Mouse (Mus musculus) testis, adult 2 months (tissue): ENCODE measurements around the gene Pcnx2. TPM values are rescaled to one million over a fixed set of nuclear protein-coding genes. Genes with fewer than 3 reads are reported as not detected.

ENCODE experiments used
- H3K27ac ChIP-seq: fragments of 200-500 bp; 2 replicates; pipeline ENCODE4 v1.5.1; 2012; ENCODE audit warnings: low read depth, low read length; ENCODE audit not compliant: control insufficient read depth, insufficient read depth
- H3K27me3 ChIP-seq: fragments of 200-500 bp; 2 replicates; pipeline ENCODE4 v1.6.1; 2012; ENCODE audit warnings: mild to moderate bottlenecking, low read length, moderate library complexity; ENCODE audit not compliant: control insufficient read depth, insufficient read depth
- H3K36me3 ChIP-seq: fragments of 200-500 bp; 2 replicates; pipeline ENCODE4 v1.6.1; 2012; ENCODE audit warnings: mild to moderate bottlenecking, low read length; ENCODE audit not compliant: control insufficient read depth, insufficient read depth
- H3K4me1 ChIP-seq: fragments of 200-500 bp; 2 replicates; pipeline ENCODE4 v1.6.1; 2012; ENCODE audit warnings: low read length; ENCODE audit not compliant: control insufficient read depth, insufficient read depth
- H3K4me3 ChIP-seq: fragments of 200-500 bp; 2 replicates; pipeline ENCODE4 v1.5.1; 2012; ENCODE audit warnings: low read depth, mild to moderate bottlenecking, low read length, moderate library complexity, mixed read lengths; ENCODE audit not compliant: control insufficient read depth
- CTCF ChIP-seq: fragments of 200-500 bp; IDR thresholded peaks from 2 replicates; pipeline ENCODE4 v1.5.1; 2012; ENCODE audit warnings: low read depth, mild to moderate bottlenecking, inconsistent platforms, low read length, moderate library complexity; ENCODE audit not compliant: control insufficient read depth, insufficient read depth, insufficient replicate concordance
- POLR2A ChIP-seq: fragments of 200-500 bp; IDR thresholded peaks from 2 replicates; pipeline ENCODE4 v1.6.1; 2012; ENCODE audit warnings: low read depth, mild to moderate bottlenecking, inconsistent platforms, low read length, moderate library complexity; ENCODE audit not compliant: control insufficient read depth
- polyA plus RNA-seq: library from polyadenylated mRNA; depleted of rRNA; stranded (reverse); fragments of >200 nt; gene quantifications from 2 replicates; pipeline ENCODE4 v1.2.3, GENCODE M21; 2012

The Pcnx2 gene
- polyA plus RNA-seq, 1 experiment = 8.4 TPM

- no peak overlapping the region for H3K4me3 ChIP-seq
- H3K4me1 ChIP-seq = no peaks in the 10 kb centered on the region
- no peaks in the 10 kb centered on the region for H3K36me3 ChIP-seq
- TF ChIP-seq POLR2A (no peak), CTCF (no peak)
- no peak overlapping the region for H3K27ac ChIP-seq
- no peaks in the 10 kb centered on the region for H3K27me3 ChIP-seq
These were observed 105.2 kb downstream of the Pcnx2 start for GRCm38 (mm10) chr8:125792816-125793455.

- Histone ChIP-seq H3K4me3 (no peak overlapping the region), H3K27me3 (no peaks in the 10 kb centered on the region), H3K36me3 (no peaks in the 10 kb centered on the region), H3K4me1 (no peaks in the 10 kb centered on the region), H3K27ac (no peak overlapping the region)
- TF ChIP-seq CTCF (no peak), POLR2A (no peak)
These were observed 111.2 kb downstream of the Pcnx2 start for GRCm38 (mm10) chr8:125786886-125787285.

- no peak overlapping the region for H3K4me3 ChIP-seq
- no peaks in the 10 kb centered on the region for H3K36me3 ChIP-seq
- no peak overlapping the region for H3K27ac ChIP-seq
- H3K4me1 ChIP-seq = no peaks in the 10 kb centered on the region
- H3K27me3 ChIP-seq = no peaks in the 10 kb centered on the region
- no peak for TF ChIP-seq CTCF
- no peak for TF ChIP-seq POLR2A
These were observed 116.0 kb downstream of the Pcnx2 start for GRCm38 (mm10) chr8:125782161-125782560.

GRCm38 (mm10) chr8:125779656-125780055 is 118.5 kb downstream of the Pcnx2 start:
- Histone ChIP-seq H3K36me3 (no peaks in the 10 kb centered on the region), H3K27ac (no peak overlapping the region), H3K4me3 (no peak overlapping the region), H3K27me3 (no peaks in the 10 kb centered on the region), H3K4me1 (no peaks in the 10 kb centered on the region)
- TF ChIP-seq CTCF (no peak), POLR2A (no peak)

GRCm38 (mm10) chr8:125778919-125779318 is 119.2 kb downstream of the Pcnx2 start:
- no peak overlapping the region for H3K4me3 ChIP-seq
- no peaks in the 10 kb centered on the region for H3K36me3 ChIP-seq
- TF ChIP-seq CTCF = no peak
- no peak for TF ChIP-seq POLR2A

GRCm38 (mm10) chr8:125777478-125778164 is 120.5 kb downstream of the Pcnx2 start:
- Histone ChIP-seq H3K27ac (no peak overlapping the region), H3K36me3 (no peaks in the 10 kb centered on the region), H3K4me1 (peaks cover 8% of the 10 kb centered on the region), H3K4me3 (no peak overlapping the region), H3K27me3 (no peaks in the 10 kb centered on the region)
- no peak for TF ChIP-seq POLR2A

More at GRCm38 (mm10) chr8:125778919-125779318, 119.2 kb downstream of the Pcnx2 start:
- H3K27me3 ChIP-seq = no peaks in the 10 kb centered on the region
- no peak overlapping the region for H3K27ac ChIP-seq
- peaks cover 4% of the 10 kb centered on the region for H3K4me1 ChIP-seq

GRCm38 (mm10) chr8:125776800-125777199 is 121.3 kb downstream of the Pcnx2 start:
- TF ChIP-seq POLR2A (no peak), CTCF (no peak)
- peaks cover 8% of the 10 kb centered on the region for H3K4me1 ChIP-seq
- H3K4me3 ChIP-seq = no peak overlapping the region
- H3K27ac ChIP-seq = no peak overlapping the region
- H3K27me3 ChIP-seq = no peaks in the 10 kb centered on the region
- no peaks in the 10 kb centered on the region for H3K36me3 ChIP-seq

- no peak overlapping the region for H3K4me3 ChIP-seq
- no peaks in the 10 kb centered on the region for H3K36me3 ChIP-seq
- TF ChIP-seq CTCF = no peak
- TF ChIP-seq POLR2A = no peak
- no peak overlapping the region for H3K27ac ChIP-seq
- no peaks in the 10 kb centered on the region for H3K27me3 ChIP-seq
- peaks cover 8% of the 10 kb centered on the region for H3K4me1 ChIP-seq
These were observed 121.8 kb downstream of the Pcnx2 start for GRCm38 (mm10) chr8:125776314-125776713.
